Mouse (Mus musculus) forebrain, embryonic 12.5 days (tissue): Measurements from ENCODE around the gene Egln3. TPM values are rescaled to one million over a fixed set of nuclear protein-coding genes. Genes with fewer than 3 reads are reported as not detected.

ENCODE experiments used
- ATAC-seq: fragments of 200-750 bp; cut with Nextera tagmentation; 2 replicates; pipeline ENCODE4 v1.8.0; 2017; ENCODE audit warnings: moderate TSS enrichment; ENCODE audit not compliant: low FRiP score
- H3K27ac ChIP-seq: fragments of 300-500 bp; sonication (generic); 2 replicates; pipeline ENCODE4 v1.5.1; 2016; ENCODE audit warnings: mild to moderate bottlenecking
- H3K27me3 ChIP-seq: fragments of 300-500 bp; sonication (generic); 2 replicates; pipeline ENCODE4 v1.6.1; 2016; ENCODE audit warnings: mild to moderate bottlenecking
- H3K36me3 ChIP-seq: fragments of 300-500 bp; sonication (generic); replicated peaks from 2 replicates; pipeline ENCODE4 v1.6.1; 2016; ENCODE audit warnings: mild to moderate bottlenecking
- H3K4me1 ChIP-seq: fragments of 300-500 bp; sonication (generic); 2 replicates; pipeline ENCODE4 v1.6.1; 2016
- H3K4me2 ChIP-seq: fragments of 300-500 bp; sonication (generic); 2 replicates; pipeline ENCODE4 v1.6.1; 2016; ENCODE audit warnings: mild to moderate bottlenecking, moderate library complexity
- H3K4me3 ChIP-seq: fragments of 300-500 bp; sonication (generic); replicated peaks from 2 replicates; pipeline ENCODE4 v1.5.1; 2016; ENCODE audit warnings: mild to moderate bottlenecking
- H3K9ac ChIP-seq: fragments of 300-500 bp; sonication (generic); 2 replicates; pipeline ENCODE4 v1.6.1; 2016; ENCODE audit warnings: mild to moderate bottlenecking
- H3K9me3 ChIP-seq: fragments of 300-500 bp; sonication (generic); 2 replicates; pipeline ENCODE4 v1.6.1; 2016
- WGBS: fragments of 180-500 bp; shearing (Covaris S2); methylation state at CpG from one replicate; pipeline ENCODE4 v1.1.7; 2016; 5-methylcytosine and 5-hydroxymethylcytosine counted together
- polyA plus RNA-seq: library from polyadenylated mRNA; unstranded; fragments of >200 nt; fragmentation: Nextera tagmentation; extraction: Ambion mirVana; gene quantifications from 2 replicates; pipeline ENCODE4 v1.2.1, GENCODE M21; 2016

Gene Egln3
- polyA plus RNA-seq, 1 experiment from 2014 or later = 3.8 TPM

GRCm38 (mm10) chr12:54222036-54222760, 18.5 kb upstream of the Egln3 start:
- H3K4me3 ChIP-seq = no peak overlapping the region
- H3K36me3 ChIP-seq = no peaks in the 10 kb centered on the region
- H3K9me3 ChIP-seq = no peaks in the 10 kb centered on the region
- 0 out of 2 replicates have a peak, but pooled peaks cover 3% of the 10 kb centered on the region for H3K27me3 ChIP-seq
- 87% methylated on average over 12 of the region's 12 CpGs for WGBS
- H3K27ac ChIP-seq = no peak overlapping the region
- peaks cover 4% of the 10 kb centered on the region; the same call in 1 of the 2 replicates for H3K4me1 ChIP-seq
- ATAC-seq = no peak
- H3K9ac ChIP-seq = no peak overlapping the region
- no peak overlapping the region for H3K4me2 ChIP-seq

- no peaks in the 10 kb centered on the region for H3K36me3 ChIP-seq
- ATAC-seq = no peak
- 87% methylated on average over 5 of the region's 5 CpGs for WGBS
- H3K27me3 ChIP-seq = 0 out of 2 replicates have a peak, but pooled peaks cover 3% of the 10 kb centered on the region
- no peak overlapping the region for H3K4me3 ChIP-seq
- no peaks in the 10 kb centered on the region for H3K9me3 ChIP-seq
- H3K4me1 ChIP-seq = no peaks in the 10 kb centered on the region
- H3K27ac ChIP-seq = no peak overlapping the region
- H3K4me2 ChIP-seq = no peak overlapping the region
- H3K9ac ChIP-seq = no peak overlapping the region
Observed at GRCm38 (mm10) chr12:54216673-54217072, 13.0 kb upstream of the Egln3 start.

GRCm38 (mm10) chr12:54214426-54214825, 10.8 kb upstream of the Egln3 start:
- H3K36me3 ChIP-seq = no peaks in the 10 kb centered on the region
- ATAC-seq = no peak
- H3K27me3 ChIP-seq = 0 out of 2 replicates have a peak, but pooled peaks cover under 1% of the 10 kb centered on the region
- no peak overlapping the region for H3K4me2 ChIP-seq
- no peak overlapping the region for H3K4me3 ChIP-seq
- H3K4me1 ChIP-seq = no peaks in the 10 kb centered on the region
- no peak overlapping the region for H3K27ac ChIP-seq
- 83% methylated on average over 6 of the region's 6 CpGs for WGBS
- H3K9ac ChIP-seq = no peak overlapping the region
- no peaks in the 10 kb centered on the region for H3K9me3 ChIP-seq

GRCm38 (mm10) chr12:54213871-54214270, 10.2 kb upstream of the Egln3 start:
- Histone ChIP-seq H3K9ac (no peak overlapping the region), H3K4me1 (no peaks in the 10 kb centered on the region), H3K4me2 (no peak overlapping the region), H3K27me3 (no peaks in the 10 kb centered on the region), H3K36me3 (no peaks in the 10 kb centered on the region), H3K9me3 (no peaks in the 10 kb centered on the region), H3K4me3 (no peak overlapping the region), H3K27ac (no peak overlapping the region)
- ATAC-seq = no peak
- 74% methylated on average over 4 of the region's 4 CpGs for WGBS

- WGBS = 68% methylated on average over 5 of the region's 5 CpGs
- Histone ChIP-seq H3K27me3 (no peaks in the 10 kb centered on the region), H3K4me3 (no peak overlapping the region), H3K36me3 (no peaks in the 10 kb centered on the region), H3K4me1 (no peaks in the 10 kb centered on the region), H3K27ac (no peak overlapping the region), H3K4me2 (no peak overlapping the region), H3K9me3 (no peaks in the 10 kb centered on the region), H3K9ac (no peak overlapping the region)
- no peak for ATAC-seq
Observed at GRCm38 (mm10) chr12:54213230-54213629, 9.6 kb upstream of the Egln3 start.

- Histone ChIP-seq H3K27me3 (peaks cover 11% of the 10 kb centered on the region), H3K4me1 (peaks cover under 1% of the 10 kb centered on the region; the same call in 1 of the 2 replicates), H3K27ac (no peak overlapping the region), H3K36me3 (no peaks in the 10 kb centered on the region), H3K4me2 (no peak overlapping the region), H3K9ac (no peak overlapping the region), H3K4me3 (no peak overlapping the region), H3K9me3 (0 out of 2 replicates have a peak, but pooled peaks cover 3% of the 10 kb centered on the region)
- 80% methylated on average over 6 of the region's 6 CpGs for WGBS
- ATAC-seq = no peak
Observed at GRCm38 (mm10) chr12:54209182-54209563, 5.5 kb upstream of the Egln3 start.

GRCm38 (mm10) chr12:54208433-54209181, 4.9 kb upstream of the Egln3 start:
- 0 out of 2 replicates have a peak, but pooled peaks cover 3% of the 10 kb centered on the region for H3K9me3 ChIP-seq
- no peak overlapping the region for H3K9ac ChIP-seq
- WGBS = 60% methylated on average over 8 of the region's 8 CpGs
- no peaks in the 10 kb centered on the region for H3K36me3 ChIP-seq
- H3K27me3 ChIP-seq = peaks cover 12% of the 10 kb centered on the region
- no peak overlapping the region for H3K27ac ChIP-seq
- no peak for ATAC-seq
- H3K4me3 ChIP-seq = no peak overlapping the region
- peaks cover 5% of the 10 kb centered on the region; the same call in 1 of the 2 replicates for H3K4me1 ChIP-seq
- no peak overlapping the region for H3K4me2 ChIP-seq

GRCm38 (mm10) chr12:54205731-54206130, 2.1 kb upstream of the Egln3 start:
- Histone ChIP-seq H3K27ac (no peak overlapping the region), H3K27me3 (peaks cover 29% of the 10 kb centered on the region), H3K36me3 (no peaks in the 10 kb centered on the region), H3K4me1 (peaks cover 26% of the 10 kb centered on the region), H3K9me3 (0 out of 2 replicates have a peak, but pooled peaks cover 3% of the 10 kb centered on the region), H3K4me2 (no peak overlapping the region), H3K9ac (no peak overlapping the region), H3K4me3 (no peak overlapping the region)
- 84% methylated on average over 4 of the region's 4 CpGs for WGBS
- no peak for ATAC-seq

- ATAC-seq = no peak
- 12% methylated on average over 1 of the region's 1 CpGs for WGBS
- Histone ChIP-seq H3K36me3 (no peaks in the 10 kb centered on the region), H3K4me3 (no peak overlapping the region), H3K9ac (no peak overlapping the region), H3K27me3 (peaks cover 29% of the 10 kb centered on the region), H3K9me3 (0 out of 2 replicates have a peak, but pooled peaks cover 3% of the 10 kb centered on the region), H3K4me1 (peaks cover 26% of the 10 kb centered on the region), H3K4me2 (no peak overlapping the region), H3K27ac (no peak overlapping the region)
Observed at GRCm38 (mm10) chr12:54205195-54205594, 1.5 kb upstream of the Egln3 start.

- Histone ChIP-seq H3K36me3 (no peaks in the 10 kb centered on the region), H3K9me3 (0 out of 2 replicates have a peak, but pooled peaks cover 3% of the 10 kb centered on the region), H3K4me3 (peak overlapping the region; percentile 60), H3K9ac (peak overlapping the region; percentile 70), H3K4me1 (peaks cover 39% of the 10 kb centered on the region), H3K27me3 (peaks cover 29% of the 10 kb centered on the region), H3K27ac (no peak overlapping the region), H3K4me2 (peak overlapping the region; percentile 93)
- ATAC-seq = peak; percentile 62
- WGBS = 4% methylated on average over 55 of the region's 55 CpGs
Observed at GRCm38 (mm10) chr12:54202765-54203655, 650 bp downstream of the Egln3 start.

GRCm38 (mm10) chr12:54202276-54202675, 1.4 kb downstream of the Egln3 start:
- no peak overlapping the region for H3K27ac ChIP-seq
- peak overlapping the region; percentile 60 for H3K4me3 ChIP-seq
- peaks cover 29% of the 10 kb centered on the region for H3K27me3 ChIP-seq
- H3K36me3 ChIP-seq = no peaks in the 10 kb centered on the region
- peak overlapping the region; percentile 93 for H3K4me2 ChIP-seq
- peaks cover 47% of the 10 kb centered on the region for H3K4me1 ChIP-seq
- H3K9me3 ChIP-seq = 0 out of 2 replicates have a peak, but pooled peaks cover 3% of the 10 kb centered on the region
- ATAC-seq = no peak
- 52% methylated on average over 6 of the region's 6 CpGs for WGBS
- H3K9ac ChIP-seq = no peak overlapping the region

GRCm38 (mm10) chr12:54200856-54201255, 2.8 kb downstream of the Egln3 start:
- Histone ChIP-seq H3K4me2 (no peak overlapping the region), H3K4me3 (no peak overlapping the region), H3K27me3 (peaks cover 29% of the 10 kb centered on the region), H3K36me3 (no peaks in the 10 kb centered on the region), H3K9me3 (no peaks in the 10 kb centered on the region), H3K27ac (no peak overlapping the region), H3K4me1 (peaks cover 59% of the 10 kb centered on the region), H3K9ac (no peak overlapping the region)
- ATAC-seq = no peak
- 53% methylated on average over 6 of the region's 6 CpGs for WGBS
